Mouse (Mus musculus) neutrophil, adult 5-6 weeks (primary cell): Measurements from ENCODE around the gene Sh2b2. TPM values are rescaled to one million over a fixed set of nuclear protein-coding genes. Genes with fewer than 3 reads are reported as not detected.

Source experiments
- ATAC-seq: fragments of 151-379, 151-347 bp; 2 replicates; pipeline ENCODE4 v1.8.0; 2017; ENCODE audit warnings: mild to moderate bottlenecking, moderate TSS enrichment; ENCODE audit not compliant: insufficient number of reproducible peaks, poor library complexity, low FRiP score, severe bottlenecking; ENCODE audit errors: extremely low read depth
- total RNA-seq: library from RNA; stranded (forward); fragments of 200-1000 nt; gene quantifications from 2 replicates; pipeline ENCODE4 v1.2.3, GENCODE M21; 2017

The Sh2b2 gene
- total RNA-seq, 1 experiment from 2014 or later = 8.4 TPM

DNA sequence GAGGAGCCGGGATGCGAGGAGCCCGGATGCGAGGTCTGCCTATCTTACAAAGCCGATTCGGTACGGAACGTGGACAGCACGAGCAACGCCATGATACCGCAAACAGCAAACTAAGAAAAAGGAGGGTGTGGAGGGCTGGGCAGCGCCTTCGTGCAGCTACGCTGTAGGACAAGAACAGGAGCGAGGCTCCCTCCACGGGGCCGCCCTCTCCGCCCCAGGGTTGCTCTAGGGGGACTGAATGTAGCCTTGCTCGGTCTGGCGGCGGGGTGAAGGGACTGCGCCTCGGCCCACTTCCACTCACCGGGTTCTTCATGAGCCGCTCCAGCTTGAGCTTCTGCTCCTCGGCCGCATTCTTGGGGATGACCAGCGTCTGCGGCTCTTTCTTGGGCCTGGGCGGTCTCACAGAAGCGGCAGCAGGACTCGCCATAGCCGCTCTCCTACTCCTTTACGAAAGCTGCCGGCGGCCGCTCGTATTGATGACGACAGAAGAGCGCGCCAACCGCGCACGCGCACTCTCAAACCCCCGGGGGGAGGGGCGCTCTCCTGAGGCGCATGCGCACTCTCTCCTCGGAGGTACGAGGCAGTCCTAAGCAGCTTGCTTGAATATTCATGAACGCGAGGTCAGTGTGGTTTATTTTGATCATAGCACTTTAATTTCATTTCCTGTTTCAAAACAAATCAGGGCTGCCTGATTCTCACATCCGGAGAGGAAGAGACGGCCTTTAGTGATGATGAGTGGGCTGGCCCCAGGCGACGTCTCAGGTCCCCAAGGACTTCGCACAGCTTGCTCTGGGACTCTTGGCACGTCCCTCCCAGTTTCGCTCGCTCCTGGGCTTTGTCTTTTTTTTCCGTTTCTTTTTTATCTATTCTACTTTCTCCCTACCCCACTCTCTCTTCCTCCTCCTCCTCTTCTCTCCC lies 47.6 kb downstream of the Sh2b2 start, which contains the start of gene Prkrip1:
TSS of gene Prkrip1 (minus strand) at position 490 of the 918 bp plus-strand sequence.
- ATAC-seq = peak; percentile 89

DNA sequence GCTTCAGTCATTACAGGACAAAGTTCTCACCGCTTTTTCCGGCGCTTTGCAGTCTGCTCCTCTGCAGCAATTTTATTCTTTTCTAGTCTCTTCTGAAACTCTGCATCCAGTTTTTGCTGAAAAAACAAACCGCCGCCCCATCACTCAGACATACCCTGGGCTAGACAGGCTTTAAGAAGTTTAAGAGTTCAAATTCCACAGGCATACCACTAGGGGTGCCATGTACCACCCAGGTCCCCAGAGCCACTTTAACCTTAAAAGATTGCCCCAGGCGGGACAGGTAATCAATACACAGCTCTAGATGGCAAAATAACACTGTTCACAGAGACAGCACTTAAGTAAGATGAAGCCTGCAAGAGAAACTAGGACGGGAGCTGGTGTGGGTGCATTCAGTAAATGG lies 54.5 kb downstream of the Sh2b2 start:
- ATAC-seq = no peak

DNA sequence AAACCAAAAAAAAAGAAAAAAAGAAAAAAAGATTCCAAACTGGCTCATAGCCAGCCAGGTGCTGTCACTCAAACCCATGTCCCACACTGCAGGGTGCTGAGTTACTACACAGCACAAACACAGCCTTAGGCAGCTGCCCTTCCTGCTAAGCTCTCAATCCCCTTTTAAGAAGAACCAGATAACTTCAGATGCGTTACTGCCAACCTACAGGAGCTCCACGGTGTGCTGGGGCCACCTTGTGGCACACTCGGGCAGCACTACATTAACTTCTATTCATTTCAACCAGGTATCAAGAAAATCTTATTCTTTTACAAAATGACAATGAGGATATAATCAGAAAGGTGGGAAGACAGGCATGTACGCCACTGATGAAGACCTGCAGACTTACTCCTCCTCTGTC lies 59.6 kb downstream of the Sh2b2 start:
- peak; percentile 93 for ATAC-seq

DNA sequence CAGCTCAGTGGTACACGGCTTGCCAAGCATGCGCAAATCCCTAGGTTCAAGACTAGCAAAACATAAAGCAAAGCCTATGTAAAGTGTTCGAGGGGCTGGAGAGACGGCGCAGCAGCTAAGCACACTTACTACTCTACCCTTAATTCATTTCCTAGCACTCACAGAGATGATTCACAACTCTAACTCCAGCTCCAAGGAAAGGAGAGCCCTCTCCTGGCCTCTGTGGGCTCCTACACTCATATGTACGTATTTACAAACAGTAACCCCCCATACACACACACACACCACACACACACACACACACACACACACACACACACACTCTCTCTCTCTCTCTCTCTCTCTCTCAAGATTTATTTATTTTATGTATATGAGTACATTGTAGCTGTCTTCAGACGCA lies 62.6 kb downstream of the Sh2b2 start:
- 0 out of 2 replicates have a peak, but pooled peaks have one; percentile 27 for ATAC-seq

DNA sequence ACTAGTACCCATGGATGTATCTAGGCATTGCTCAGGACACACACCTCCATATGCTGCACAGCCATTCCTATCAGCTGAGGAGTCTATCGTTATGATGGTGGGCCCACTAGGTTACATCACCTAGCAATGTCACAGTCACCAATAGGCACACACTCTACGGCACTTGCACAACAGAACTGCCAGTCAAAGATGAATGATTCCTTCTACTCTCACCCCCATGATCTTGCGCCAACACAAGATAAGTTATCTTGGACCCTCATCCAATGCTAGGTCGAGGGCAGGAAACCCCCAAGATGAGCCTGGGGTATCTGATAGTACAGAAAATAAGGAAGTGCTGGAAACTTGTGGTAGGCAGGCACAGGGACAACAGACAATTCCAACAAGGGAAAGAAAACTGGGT lies 63.5 kb downstream of the Sh2b2 start:
- ATAC-seq = no peak

DNA sequence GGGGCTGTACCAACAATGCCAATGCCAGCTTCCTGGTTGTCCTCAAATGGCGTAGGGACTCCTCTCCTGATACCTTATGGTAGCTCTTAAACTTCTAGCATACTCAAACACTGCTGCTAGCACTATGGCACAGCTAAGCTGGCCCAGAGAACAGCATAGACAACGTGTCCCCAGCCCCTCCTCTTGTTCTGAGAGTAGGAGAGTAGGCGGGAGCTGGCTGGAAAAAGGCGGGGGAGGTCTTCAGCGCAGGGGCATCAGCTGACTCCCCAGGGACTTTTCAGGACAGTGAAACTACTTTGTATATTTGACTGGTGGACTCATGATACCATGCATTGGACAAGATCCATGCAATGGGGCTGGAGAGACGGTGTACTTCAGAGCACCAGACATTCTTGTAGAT lies 64.3 kb downstream of the Sh2b2 start:
- ATAC-seq = no peak

DNA sequence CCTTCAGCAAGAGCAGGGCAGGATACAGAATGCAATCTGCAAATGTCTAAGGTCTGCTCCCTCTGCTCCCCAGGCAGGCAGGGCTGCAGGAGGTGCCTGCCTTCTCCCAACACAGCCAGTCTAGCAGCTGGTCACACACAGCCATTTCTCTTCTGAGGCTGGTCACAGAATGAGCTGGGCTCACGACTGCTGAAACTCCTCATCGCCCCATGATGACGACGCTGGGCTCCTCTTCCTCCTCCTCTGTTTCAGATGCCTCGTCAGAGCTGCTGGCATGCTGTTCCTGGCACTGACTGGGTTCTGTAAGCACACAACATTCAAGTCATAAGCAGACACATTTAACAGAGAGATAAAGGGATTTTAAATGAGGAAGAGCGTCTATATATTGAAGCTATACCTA lies 65.2 kb downstream of the Sh2b2 start:
- ATAC-seq = no peak

DNA sequence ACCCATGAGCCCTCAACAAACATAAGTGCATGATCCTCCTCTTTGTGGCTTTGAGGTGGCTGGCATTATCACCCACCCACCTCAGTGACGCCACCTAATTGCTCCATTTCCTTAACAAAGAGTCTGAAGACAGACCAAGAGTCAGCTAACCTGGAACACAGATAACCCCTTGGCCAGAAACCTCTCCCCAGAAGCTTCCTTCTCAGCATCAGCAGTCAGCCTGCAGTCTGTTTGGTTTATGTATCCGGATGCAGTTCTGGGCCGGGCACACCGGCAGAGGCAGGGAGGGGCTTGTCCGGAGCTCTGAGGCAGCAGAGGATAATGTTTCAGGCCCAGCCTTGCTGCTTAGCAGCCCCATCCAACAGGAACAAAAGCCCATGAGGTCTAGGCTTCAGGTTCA lies 66.8 kb downstream of the Sh2b2 start:
- peak; percentile 39; the same call in 1 of the 2 replicates for ATAC-seq

DNA sequence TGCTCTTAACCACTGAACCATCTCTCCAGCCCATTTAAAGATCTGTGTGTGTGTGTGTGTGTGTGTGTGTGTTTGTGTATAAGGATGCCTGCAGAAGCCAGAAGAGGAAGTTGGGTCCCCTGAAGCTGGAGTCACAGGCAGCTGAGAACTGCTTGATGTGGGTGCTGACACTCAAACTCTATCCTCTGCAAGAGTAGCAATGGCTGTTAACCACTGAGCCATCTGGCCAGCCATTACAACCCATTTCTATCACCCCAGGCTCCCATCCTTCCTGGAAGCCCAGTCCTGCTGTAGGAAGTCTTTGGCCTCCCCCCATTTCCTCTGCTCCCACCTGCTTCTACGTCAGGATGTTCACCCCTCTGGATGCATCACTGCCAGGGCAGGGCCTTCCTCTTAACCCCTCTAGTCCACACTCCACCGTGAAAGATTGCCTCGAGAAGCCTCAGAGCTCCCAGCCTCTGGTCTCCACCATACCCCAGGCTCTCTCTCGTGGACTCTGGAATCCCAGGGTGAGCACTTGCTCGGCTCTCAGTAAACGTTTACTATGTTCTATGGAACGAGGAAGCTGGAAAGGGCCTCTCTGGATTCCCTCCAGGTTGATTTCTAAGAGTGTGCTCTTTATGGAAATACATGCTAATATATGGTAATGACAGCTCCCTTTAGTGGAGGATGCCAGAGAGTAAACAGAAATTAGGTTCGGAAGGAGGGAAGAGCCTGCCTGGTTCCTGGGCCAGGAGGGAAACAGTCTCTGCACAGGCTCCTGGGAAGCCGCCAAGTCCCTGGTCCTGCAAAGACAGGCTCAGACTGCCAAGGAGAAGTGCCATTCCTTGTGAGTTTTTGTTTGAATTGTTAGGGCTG lies 72.5 kb downstream of the Sh2b2 start:
- ATAC-seq = peak; percentile 8; the same call in 1 of the 2 replicates

DNA sequence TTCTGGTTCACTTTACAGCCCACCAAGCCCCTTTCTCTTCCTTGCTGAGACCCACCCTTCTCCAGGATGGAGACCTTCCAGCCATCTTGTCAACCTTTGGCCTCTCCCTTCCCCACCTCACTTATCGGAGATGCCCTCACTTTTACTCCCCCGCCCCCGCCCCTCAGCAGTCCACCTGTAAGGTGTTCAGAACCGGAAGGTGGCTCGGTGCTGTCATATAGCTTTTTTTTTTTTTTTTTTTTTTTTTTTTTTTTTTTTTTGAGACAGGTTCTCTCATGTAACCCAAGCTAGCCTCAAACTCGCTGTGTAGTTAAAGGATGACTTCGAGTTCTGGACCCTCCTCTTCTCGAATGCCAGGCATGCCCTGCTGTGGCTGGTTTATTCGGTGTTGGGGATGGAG lies 73.4 kb downstream of the Sh2b2 start:
- ATAC-seq = no peak

DNA sequence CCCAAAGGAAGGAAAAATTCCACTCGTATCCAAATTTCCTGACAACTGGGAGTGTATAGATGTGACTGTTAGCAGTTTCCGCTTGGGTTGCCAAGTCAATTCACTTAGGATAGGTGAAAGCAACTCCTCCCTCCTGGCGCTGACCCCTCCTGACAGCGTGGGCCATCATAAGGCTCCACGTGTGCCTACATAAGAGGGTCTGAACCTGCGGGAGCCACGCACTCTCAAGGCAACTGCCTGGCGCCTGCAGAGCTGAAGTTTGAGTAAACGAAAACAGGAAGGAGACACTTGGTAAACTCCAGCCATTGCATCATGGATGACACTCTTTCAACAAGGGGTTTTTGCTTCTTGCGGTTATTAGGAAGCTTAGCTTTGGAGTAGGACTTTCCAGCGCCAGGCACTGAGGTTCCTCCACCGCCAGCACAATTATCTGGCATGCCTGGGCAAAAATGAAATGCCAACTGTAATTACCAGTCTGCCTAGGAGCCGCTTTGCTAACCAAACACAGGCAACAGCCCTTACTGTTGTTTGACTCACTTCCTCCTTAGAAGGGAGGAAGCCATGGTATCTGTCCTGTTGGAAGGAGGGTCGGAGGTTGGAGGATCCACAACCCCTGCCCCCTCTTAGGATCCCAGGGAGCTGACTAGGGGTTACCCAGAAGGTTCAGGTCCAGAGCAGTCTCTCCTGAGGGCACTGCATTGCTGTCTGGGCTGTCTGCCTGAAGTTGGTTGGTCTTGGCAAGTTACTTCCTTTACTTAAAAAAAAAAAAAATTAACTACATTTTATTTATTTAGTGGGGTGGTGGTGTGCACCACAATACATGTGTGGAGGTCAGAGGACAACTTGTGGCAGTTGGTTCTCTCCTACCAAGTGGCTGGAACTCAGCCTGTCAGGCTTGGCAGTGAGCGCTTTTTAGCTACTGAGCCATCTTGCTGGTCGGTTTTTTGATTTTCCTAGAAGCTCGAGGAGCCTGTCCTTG lies 74.7 kb downstream of the Sh2b2 start:
- peak; percentile 32; the same call in 1 of the 2 replicates for ATAC-seq

DNA sequence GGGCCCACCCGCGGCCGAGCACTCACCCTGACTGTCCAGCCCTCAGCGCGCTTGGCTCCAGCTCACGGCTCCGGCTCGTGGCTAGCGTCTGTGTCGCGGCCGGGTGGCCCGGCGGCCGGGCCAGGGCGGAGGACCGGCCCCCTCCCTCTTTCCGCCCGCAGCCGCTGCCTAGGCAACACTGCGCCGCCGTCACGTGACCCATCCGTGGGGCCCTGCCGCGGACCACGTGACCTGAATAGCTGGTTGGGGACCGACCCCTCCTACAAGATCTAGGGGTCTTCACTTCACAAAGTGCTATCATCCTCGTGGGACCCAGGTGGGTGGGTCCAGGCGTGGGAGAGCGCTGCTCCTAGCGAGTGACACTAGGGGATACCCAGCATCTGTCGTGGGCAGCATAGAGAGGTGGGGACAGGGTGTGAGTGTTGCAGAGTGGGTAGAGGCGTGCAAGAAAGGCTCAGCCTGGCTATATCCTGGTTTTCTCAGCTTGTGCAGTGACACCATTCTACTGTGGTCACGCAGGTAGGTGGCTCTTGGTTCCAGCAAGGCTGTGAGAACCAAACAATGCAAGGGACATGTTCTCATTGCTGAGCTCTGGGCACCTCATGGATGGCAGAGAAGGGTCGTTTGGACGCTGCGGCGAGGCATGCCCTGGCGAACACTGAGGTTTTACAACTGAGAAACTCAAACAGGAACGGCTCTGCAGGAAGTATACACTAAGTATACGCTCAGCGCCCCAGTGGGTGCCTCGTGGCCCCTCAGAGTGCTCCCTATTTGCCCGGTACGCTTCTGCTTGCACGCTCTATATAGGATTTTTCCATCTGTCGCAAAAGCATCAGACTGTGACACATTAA lies 75.6 kb downstream of the Sh2b2 start, which contains the start of gene Orai2:
TSS of gene Orai2 (minus strand) at position 202 of the 851 bp plus-strand sequence.
- peak; percentile 34 for ATAC-seq

DNA sequence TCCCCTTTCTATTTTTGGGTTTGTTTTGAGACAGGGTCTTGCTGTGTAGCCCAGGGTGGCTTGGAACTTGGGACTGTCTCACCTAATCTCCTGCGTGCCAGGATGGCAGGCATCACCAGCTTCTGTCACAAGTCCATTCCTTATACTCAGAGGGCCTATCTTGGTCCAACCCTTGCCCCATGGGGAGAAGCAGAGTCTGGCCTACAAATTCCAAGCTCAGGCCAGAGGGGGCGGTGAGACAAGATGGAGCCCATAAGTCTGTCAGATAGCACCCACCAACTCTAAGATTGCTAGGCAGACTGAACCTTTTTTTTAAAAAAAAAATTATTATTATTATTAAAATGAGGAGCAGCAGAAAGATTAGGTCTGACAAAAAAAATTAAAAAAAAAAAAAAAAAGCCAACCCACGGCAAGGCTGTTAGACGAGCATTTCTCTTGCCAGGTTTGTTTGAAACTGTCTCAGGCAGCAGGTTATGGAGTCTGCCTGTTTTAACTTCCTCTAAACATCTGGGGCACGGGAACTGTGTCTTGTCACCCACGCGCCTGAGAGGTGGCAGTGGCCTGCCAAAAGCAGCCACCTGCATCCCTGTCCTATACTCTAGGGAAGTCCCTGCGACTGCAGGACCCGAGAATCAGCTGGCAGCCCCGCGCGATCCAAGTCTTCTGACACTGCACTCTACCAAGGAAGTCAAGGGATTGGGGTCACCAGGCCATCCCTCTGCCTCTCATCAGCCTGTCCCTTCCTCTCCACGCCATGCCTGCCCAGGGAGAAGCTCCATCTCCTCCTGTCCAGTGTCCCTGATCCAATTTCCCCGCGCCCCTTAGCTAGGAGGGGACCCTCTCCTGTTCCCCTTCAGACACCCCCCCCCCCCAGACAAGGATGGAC lies 76.5 kb downstream of the Sh2b2 start:
- peak; percentile 55 for ATAC-seq
